Mouse (Mus musculus) macrophage (primary cell): ENCODE data around the gene Ptpn4. TPM values are rescaled to one million over a fixed set of nuclear protein-coding genes. Genes with fewer than 3 reads are reported as not detected.

Experiments
- H3K27ac ChIP-seq: fragments of 350-480 bp; formaldehyde crosslinking; 2 replicates; pipeline ENCODE4 v1.9.0; 2021
- H3K36me3 ChIP-seq: fragments of 350-480 bp; formaldehyde crosslinking; 2 replicates; pipeline ENCODE4 v1.9.0; 2021; ENCODE audit errors: inconsistent target
- H3K4me3 ChIP-seq: fragments of 350-480 bp; formaldehyde crosslinking; 2 replicates; pipeline ENCODE4 v1.9.0; 2021; ENCODE audit errors: inconsistent target
- H3K79me2 ChIP-seq: fragments of 350-480 bp; formaldehyde crosslinking; 2 replicates; pipeline ENCODE4 v1.9.0; 2021; ENCODE audit errors: inconsistent target
- WGBS: methylation state at CpG from one replicate; pipeline ENCODE4 v1.1.7; 2026; ENCODE audit warnings: inconsistent platforms; ENCODE audit not compliant: missing documents; 5-methylcytosine and 5-hydroxymethylcytosine counted together
- polyA plus RNA-seq: library from polyadenylated mRNA; stranded (reverse); fragments of 250-400 nt; gene quantifications from 3 replicates; pipeline ENCODE4 v1.2.4, GENCODE M21; 2018; ENCODE audit warnings: inconsistent platforms
- total RNA-seq, 78 experiments: library from RNA; depleted of rRNA; stranded (reverse); fragments of 250-400 nt; gene quantifications; 1 replicate in 9 of 78; 2 replicates in 24 of 78; 3 replicates in 43 of 78; 4 replicates in 2 of 78; pipeline ENCODE4 v1.2.4; 2018; ENCODE audit warnings: inconsistent platforms in 56 of 78

Ptpn4 gene
- total RNA-seq (2018; cell fraction: chromatin; rRNA removed), result 10 to 100 TPM in 18 of 26 experiments, 1 to 10 TPM in 8; 1.8 to 58.2 (median 15.7) TPM
- 1 to 10 TPM; 2.9 to 6.5 (median 4.8) TPM for total RNA-seq (2018; cell fraction: cytosol; rRNA removed)
- total RNA-seq (2018; cell fraction: nucleus; rRNA removed), result 10 to 100 TPM in 9 of 26 experiments, 1 to 10 TPM in 17; 2.0 to 19.5 (median 8.3) TPM
- polyA plus RNA-seq, result 1.9 to 2.7 TPM (median 2.2 TPM) in 3 replicates

DNA sequence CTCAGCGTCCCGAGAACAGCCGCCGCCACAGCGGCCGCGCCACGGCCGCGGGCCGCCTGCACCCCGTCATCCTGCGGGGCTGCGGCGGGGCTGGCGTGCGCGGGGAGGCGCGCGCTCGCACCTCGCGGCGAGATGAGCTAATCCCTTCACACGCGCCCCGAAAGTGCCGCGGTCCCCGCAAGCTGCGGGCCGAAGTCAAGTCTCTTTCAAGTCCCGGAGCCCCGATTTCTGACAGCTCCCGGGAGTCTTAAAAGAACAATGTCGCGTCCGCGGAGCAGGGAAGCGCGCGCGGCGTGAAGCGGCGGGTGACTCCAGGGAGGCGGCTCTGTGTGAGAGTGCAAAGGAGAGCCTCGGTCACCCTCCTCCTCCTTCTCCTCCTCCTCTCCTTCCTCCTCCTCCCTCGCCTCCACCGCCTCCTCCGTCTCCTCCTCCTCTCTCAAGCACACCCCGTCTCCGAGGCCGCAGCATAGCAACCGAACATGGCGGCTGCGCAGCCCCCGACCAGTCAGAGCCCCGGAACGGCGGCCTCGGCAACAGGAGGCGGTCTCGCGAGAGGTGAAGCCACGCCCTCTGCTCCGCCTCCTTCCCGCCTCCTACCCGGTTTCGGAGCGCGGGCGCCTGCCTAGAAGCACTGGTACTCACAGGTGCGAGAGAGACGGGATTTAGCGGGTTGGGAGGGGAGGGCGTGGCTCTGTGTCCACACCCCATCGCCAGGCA, at the start of gene Ptpn4:
Ptpn4 (minus strand) TSS at position 579 of the 717 bp plus-strand sequence.
- no peaks in the 10 kb centered on the region for H3K79me2 ChIP-seq
- WGBS, result under 1% methylated on average over 71 of the region's 79 CpGs
- H3K36me3 ChIP-seq, result no peaks in the 10 kb centered on the region
- H3K4me3 ChIP-seq, result peak within 1 kb of the TSS; percentile 55
- H3K27ac ChIP-seq, result no peak within 1 kb of the TSS

DNA sequence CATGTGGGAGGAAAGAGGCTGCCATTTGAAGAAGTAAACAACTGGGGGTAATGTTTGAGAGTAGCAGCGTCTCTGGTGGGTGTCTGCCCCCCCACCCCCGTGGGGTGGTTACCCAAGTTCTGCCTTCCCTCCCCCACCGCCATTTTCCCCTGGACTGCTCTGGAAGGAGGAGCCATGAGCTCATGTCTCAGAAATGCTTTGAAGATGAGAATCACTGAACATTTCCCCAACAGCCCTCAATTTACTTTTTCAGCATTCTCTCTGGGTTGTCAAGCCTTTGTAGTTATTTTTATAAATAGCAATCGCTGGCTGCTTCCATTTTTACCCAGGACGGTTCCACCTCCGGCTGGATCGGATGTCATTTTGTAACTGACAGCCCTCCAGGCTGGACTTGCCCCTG, 48.9 kb upstream of the Ptpn4 start:
- no peak overlapping the region for H3K4me3 ChIP-seq
- no peak overlapping the region for H3K27ac ChIP-seq
- no peaks in the 10 kb centered on the region for H3K36me3 ChIP-seq
- 85% methylated on average over 7 of the region's 7 CpGs for WGBS
- no peaks in the 10 kb centered on the region for H3K79me2 ChIP-seq

DNA sequence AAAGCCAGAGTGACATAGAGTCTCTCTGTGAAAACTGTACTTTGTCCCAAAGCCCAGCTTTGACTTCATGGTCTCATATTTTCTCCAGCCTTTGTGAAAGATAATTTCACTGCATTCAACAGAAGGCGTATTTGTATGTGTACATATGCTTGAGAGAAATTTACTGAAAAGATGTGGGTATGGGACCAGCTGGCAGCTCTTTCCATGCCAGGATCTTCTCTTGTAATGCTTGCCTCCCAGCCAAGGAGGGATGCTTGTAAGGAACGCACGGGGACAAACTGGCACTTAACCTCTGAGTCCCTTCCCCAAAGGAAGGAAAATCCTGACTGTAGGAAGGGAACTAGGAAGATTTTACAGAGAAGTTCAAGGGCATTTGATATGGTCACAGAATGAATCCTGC, 46.9 kb upstream of the Ptpn4 start:
- H3K27ac ChIP-seq, result no peak overlapping the region
- 93% methylated on average over 3 of the region's 3 CpGs for WGBS
- no peak overlapping the region for H3K4me3 ChIP-seq
- no peaks in the 10 kb centered on the region for H3K36me3 ChIP-seq
- no peaks in the 10 kb centered on the region for H3K79me2 ChIP-seq

DNA sequence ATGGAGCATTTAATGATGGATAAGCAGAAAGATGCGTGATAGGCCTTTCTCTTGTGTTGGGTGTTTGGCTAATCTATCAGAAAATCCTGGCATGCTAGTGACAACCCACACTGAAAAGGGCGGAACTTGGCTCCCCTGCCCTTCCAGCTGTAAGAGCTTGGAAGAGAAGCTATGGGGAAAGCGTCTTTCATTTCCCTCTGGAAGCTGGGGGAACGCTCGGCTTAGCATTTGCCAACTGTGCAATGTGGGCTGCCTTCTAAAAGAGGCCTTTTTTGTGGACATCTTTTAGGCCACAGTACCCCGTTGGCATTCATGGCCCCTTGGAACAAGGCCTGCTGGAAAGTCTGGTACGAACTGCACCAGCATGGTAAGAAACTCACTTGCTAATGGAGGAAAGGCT, 41.5 kb upstream of the Ptpn4 start:
- H3K36me3 ChIP-seq, result no peaks in the 10 kb centered on the region
- 83% methylated on average over 7 of the region's 7 CpGs for WGBS

DNA sequence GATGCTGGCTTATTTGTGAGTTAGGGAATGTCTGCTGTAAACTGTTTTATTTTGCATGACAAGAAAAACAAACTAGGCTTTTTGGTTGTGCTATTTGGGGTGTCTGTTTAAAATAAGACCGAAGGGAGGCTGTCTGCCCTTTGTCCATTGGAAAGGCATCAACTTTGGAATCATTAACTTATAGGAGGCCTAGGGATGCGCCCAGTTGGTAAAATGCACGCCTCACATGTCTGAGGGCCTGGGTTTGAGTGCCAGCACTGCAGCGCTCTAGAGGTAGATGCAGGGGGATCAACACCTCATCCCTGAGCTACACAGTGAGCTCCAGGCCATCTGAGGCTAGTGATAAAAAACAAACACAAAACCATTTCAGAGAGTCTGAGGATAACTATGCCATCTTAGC, 40.1 kb upstream of the Ptpn4 start:
- Histone ChIP-seq H3K4me3 (no peak overlapping the region), H3K27ac (no peak overlapping the region), H3K36me3 (no peaks in the 10 kb centered on the region), H3K79me2 (no peaks in the 10 kb centered on the region)
- WGBS, result 88% methylated on average over 4 of the region's 4 CpGs

More for the DNA sequence above, 41.5 kb upstream of the Ptpn4 start:
- no peaks in the 10 kb centered on the region for H3K79me2 ChIP-seq
- H3K4me3 ChIP-seq, result no peak overlapping the region
- no peak overlapping the region for H3K27ac ChIP-seq

DNA sequence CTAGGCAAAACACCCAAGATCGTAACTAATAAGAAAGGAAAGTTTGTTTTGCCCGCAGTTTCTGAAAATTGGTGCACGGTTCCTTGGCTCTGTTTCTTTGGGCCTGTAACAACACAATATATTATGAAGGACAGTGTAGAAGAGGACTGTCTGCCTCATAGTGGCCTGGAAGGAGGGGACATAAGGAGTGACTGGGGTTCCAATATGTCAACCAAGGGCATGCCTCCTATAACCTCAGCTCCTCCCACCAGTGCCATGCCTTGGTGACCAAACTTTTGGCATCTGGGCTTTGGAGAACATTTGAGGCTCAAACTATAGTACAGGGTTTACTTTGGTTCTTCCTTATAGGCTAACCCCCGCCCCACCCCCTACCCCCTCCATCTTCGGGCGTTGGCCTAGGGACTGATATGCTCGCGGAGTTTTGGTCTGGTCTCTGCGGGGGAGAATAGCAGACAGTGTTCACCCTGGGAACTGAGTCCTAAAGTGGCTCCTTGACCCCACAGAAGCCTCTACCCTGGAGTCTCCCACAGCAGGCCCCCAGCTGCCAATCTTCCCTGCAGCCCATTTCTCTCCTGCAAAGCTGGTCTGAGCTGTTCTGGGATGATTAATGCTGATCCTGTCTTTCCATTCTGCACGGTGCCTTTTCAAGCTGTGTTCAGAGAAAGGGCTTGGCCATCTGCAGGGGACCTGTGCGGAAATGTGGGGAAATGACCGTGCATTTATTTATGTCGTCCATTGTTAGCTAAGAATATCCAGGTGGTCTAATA, 31.2 kb upstream of the Ptpn4 start:
- Histone ChIP-seq H3K27ac (no peak overlapping the region), H3K4me3 (no peak overlapping the region), H3K79me2 (no peaks in the 10 kb centered on the region), H3K36me3 (no peaks in the 10 kb centered on the region)
- 62% methylated on average over 13 of the region's 13 CpGs for WGBS

DNA sequence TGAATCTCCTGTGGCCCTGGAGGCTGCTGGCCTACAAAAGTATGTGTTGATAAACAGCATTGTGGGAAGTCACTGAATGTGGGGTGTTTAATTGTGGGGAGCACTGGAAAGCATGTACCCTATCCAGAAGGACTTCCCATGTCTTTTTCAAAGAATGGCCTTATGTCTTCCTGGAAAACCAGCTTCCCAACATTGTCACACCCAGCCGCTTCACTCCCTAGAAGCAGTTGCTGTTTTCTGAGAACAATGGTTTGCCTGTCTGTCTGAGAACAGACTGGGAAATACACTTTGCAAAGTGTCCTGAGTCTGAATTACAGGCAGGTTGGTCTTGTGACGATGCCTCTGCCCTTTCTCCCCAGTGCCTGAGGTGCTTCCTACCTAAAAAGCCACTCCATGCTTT, 29.9 kb upstream of the Ptpn4 start:
- Histone ChIP-seq H3K4me3 (no peak overlapping the region), H3K36me3 (no peaks in the 10 kb centered on the region), H3K27ac (no peak overlapping the region), H3K79me2 (no peaks in the 10 kb centered on the region)
- 100% methylated on average over 2 of the region's 2 CpGs for WGBS

DNA sequence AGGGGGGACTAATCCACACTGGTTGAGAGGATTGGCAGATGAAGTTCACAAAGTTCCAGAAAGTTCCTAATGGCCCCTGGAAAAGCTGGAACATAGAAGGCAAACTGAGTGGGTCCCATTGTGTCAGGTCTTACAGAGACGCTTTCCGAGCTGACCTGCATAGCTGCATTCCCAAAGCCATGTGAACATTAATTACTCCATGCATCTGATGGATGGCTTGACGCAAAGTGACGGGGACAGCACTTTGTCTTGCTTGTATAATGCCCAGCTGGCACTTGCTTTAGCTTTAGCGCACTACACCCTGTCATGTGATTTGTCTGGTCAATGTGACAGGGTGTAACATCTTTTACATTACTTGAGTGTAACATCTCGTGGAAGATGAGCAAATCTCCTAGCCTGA, 27.9 kb upstream of the Ptpn4 start:
- 91% methylated on average over 6 of the region's 6 CpGs for WGBS
- H3K79me2 ChIP-seq, result no peaks in the 10 kb centered on the region
- no peak overlapping the region for H3K27ac ChIP-seq
- H3K36me3 ChIP-seq, result no peaks in the 10 kb centered on the region
- H3K4me3 ChIP-seq, result no peak overlapping the region

DNA sequence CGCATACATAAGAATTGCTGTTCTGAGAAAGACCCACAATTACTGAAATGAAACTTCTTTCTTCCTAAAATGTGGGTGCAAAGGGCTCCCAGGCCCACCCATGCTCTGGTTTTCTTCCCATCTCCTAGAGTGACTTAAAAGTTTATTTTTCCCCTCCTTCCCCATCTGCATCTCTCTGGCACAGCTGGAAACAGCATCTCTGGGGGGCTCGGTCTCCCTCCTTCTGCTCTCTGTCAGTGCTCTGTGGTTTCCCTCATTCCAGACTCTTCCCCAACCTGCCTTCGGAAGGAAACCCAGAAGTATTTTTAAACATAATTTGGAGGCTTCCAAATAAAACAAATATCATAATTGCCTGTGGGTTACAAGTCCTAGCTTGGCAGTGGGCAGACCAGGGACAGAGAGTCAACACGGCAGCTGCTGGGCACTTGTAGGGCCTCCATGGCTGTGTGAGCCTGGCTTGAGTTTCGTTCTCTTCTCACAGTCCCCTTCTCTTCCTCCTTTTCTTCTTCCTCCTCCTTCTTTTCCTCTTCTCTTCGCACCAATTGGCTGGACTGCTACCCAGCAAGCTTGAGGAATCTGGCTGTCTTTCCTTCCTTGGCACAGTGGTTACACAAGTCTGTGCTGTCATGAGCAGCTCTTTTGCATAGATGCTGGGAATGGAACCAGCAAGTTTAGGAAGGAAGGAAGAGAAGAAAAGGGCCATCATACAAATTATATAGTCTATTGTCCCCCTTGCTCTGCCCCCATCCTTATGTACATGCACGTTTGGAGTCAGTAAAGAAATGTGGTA, 26.3 kb upstream of the Ptpn4 start:
- no peak overlapping the region for H3K27ac ChIP-seq
- no peaks in the 10 kb centered on the region for H3K36me3 ChIP-seq
- no peaks in the 10 kb centered on the region for H3K79me2 ChIP-seq
- H3K4me3 ChIP-seq, result no peak overlapping the region
- WGBS, result 83% methylated on average over 7 of the region's 7 CpGs

DNA sequence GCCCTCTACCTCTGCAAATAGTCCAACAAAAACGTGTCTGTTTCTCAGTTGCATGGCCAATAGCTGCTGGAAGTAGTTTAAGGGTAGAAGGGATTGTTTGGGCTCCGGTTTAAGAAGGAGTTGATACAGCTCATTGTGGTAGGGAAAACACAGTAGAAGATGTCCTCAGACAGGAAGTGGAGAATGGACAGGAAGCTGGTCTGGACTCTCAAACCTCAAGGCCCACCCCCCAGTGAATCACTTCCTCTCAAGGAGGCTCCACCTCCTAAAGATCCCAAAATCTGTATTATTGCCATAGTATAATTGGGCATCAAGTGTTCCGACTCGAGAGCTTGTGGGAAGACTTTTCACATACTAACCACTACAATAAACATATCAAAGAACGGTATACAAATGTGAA, 22.2 kb upstream of the Ptpn4 start:
- Histone ChIP-seq H3K27ac (no peak overlapping the region), H3K36me3 (no peaks in the 10 kb centered on the region), H3K79me2 (no peaks in the 10 kb centered on the region), H3K4me3 (no peak overlapping the region)
- WGBS, result 74% methylated on average over 5 of the region's 5 CpGs

DNA sequence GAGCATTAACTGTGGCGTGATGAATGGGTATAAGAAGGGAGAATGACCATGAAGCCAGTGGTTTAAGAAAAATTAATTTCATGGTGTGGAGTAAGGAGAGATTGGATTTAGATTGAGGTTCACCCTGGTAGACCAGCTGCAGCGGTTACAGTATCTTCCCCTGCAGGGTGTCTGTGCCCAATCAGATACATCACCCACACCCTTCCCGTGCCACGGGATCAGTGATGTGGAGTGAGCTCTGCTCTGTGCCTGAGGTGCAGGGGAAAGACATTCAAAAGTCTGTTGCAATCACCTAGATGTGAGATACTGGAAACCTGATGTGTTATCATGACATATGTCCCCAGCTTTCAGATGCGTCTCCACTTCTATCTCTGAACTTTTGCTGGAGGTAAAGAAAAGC, 15.6 kb upstream of the Ptpn4 start:
- Histone ChIP-seq H3K36me3 (no peaks in the 10 kb centered on the region), H3K4me3 (no peak overlapping the region), H3K79me2 (no peaks in the 10 kb centered on the region), H3K27ac (no peak overlapping the region)
- 89% methylated on average over 5 of the region's 5 CpGs for WGBS

DNA sequence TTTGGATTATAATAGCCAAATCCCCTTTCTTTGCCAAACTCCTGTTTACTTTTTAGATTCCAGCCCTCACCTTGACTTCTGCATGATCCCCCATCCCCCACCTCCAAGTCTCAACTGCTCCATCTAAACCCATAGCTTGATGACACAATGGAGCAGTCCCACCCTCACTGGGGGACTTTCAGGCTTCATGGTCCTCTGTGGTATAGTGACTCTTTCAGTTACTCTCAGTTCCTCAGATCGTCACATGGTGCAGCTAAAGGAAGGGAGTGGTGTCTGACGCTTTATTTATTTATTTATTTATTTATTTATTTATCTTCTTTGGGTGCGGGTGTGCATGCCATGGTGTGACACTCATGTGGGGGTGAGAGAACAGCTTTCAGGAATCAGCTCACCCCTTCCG, 14.9 kb upstream of the Ptpn4 start:
- Histone ChIP-seq H3K79me2 (no peaks in the 10 kb centered on the region), H3K4me3 (no peak overlapping the region), H3K27ac (no peak overlapping the region), H3K36me3 (no peaks in the 10 kb centered on the region)
- WGBS, result 77% methylated on average over 3 of the region's 4 CpGs

DNA sequence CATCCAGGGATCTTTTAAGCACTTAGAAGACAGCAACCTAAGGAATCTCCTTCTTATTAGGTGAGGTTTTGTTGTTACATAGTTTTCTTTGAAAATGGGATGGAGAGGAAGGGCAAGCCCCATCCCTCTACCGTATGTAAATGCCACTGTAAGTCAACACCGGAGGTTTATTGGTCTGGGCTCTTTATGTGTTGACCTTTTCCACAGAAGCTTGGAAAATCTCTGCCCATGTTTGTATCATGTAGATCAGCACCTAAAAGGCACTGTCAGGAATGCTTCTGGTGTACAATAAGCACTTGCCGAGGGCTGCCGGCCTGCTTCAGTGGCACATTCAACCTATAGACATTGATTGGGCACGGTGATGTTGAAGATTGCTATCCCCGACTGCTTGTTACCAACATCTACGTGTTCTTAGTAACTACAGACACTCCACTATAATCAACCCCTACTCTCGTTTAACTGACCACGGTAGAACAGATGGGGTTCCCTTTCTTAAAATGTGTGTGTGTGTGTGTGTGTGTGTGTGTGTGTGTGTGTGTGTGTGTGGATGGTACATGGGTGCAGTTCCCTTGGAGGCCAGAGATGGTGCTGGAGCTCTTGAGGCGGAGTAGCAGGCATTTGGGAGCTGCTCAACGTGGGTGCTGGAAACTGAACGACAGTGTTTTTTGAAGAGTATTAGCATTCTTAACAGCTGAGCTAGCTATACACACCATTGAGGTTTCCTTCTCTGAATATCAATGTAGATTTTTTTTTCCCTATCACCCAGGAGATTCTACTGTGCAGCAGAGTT, 11.9 kb upstream of the Ptpn4 start:
- no peak overlapping the region for H3K4me3 ChIP-seq
- H3K36me3 ChIP-seq, result no peaks in the 10 kb centered on the region
- H3K27ac ChIP-seq, result no peak overlapping the region
- WGBS, result 95% methylated on average over 12 of the region's 12 CpGs
- H3K79me2 ChIP-seq, result no peaks in the 10 kb centered on the region

DNA sequence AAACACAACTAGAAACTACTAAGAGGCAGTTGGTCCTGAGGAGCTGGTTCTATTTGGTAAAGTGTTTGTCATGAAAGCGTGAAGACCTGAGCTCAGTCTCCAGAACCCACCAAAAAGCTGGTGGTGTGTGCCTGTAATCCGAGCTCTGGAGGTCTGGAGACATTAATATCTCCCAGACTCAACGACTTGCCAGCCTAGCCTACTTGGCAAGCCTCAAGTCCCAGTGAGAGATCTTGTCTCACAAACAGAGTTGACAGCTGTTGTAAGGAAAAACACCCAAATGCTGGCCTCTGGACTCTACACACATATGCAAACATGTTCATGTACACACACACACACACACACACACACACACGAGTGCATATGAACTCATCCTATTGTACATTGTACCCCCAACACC, 7.9 kb upstream of the Ptpn4 start:
- no peaks in the 10 kb centered on the region for H3K79me2 ChIP-seq
- 96% methylated on average over 4 of the region's 4 CpGs for WGBS
- no peaks in the 10 kb centered on the region for H3K36me3 ChIP-seq
- no peak overlapping the region for H3K27ac ChIP-seq
- H3K4me3 ChIP-seq, result no peak overlapping the region
